Mouse (Mus musculus) heart, embryonic 16.5 days (tissue): ENCODE results near the gene E130114P18Rik. TPM values are rescaled to one million over a fixed set of nuclear protein-coding genes. Genes with fewer than 3 reads are reported as not detected.

Source experiments
- ATAC-seq: fragments of 200-750 bp; cut with Nextera tagmentation; replicated peaks from 2 replicates; pipeline ENCODE4 v1.8.0; 2017; ENCODE audit warnings: moderate number of reproducible peaks; ENCODE audit not compliant: insufficient read depth, low FRiP score; ENCODE audit errors: extremely low read depth
- H3K27ac ChIP-seq: fragments of 300-500 bp; sonication (generic); 2 replicates; pipeline ENCODE4 v1.5.1; 2014; ENCODE audit warnings: mild to moderate bottlenecking, low read length, control low read depth, moderate library complexity
- H3K27me3 ChIP-seq: fragments of 300-500 bp; sonication (generic); 2 replicates; pipeline ENCODE4 v1.6.1; 2014; ENCODE audit warnings: low read length, mixed read lengths; ENCODE audit not compliant: control insufficient read depth, insufficient read depth
- H3K36me3 ChIP-seq: fragments of 300-500 bp; sonication (generic); 2 replicates; pipeline ENCODE4 v1.6.1; 2014; ENCODE audit not compliant: control insufficient read depth, insufficient read depth
- H3K4me1 ChIP-seq: fragments of 300-500 bp; sonication (generic); 2 replicates; pipeline ENCODE4 v1.6.1; 2014; ENCODE audit warnings: low read length, mixed read lengths; ENCODE audit not compliant: control insufficient read depth, insufficient read depth
- H3K4me2 ChIP-seq: fragments of 300-500 bp; sonication (generic); 2 replicates; pipeline ENCODE4 v1.6.1; 2014; ENCODE audit warnings: low read depth, mild to moderate bottlenecking, control low read depth, low read length
- H3K4me3 ChIP-seq: fragments of 300-500 bp; sonication (generic); 2 replicates; pipeline ENCODE4 v1.5.1; 2014; ENCODE audit warnings: mild to moderate bottlenecking, control low read depth, low read length
- H3K9ac ChIP-seq: fragments of 300-500 bp; sonication (generic); 2 replicates; pipeline ENCODE4 v1.6.1; 2014; ENCODE audit warnings: low read length, control low read depth
- H3K9me3 ChIP-seq: fragments of 300-500 bp; sonication (generic); replicated peaks from 2 replicates; pipeline ENCODE4 v1.6.1; 2016; ENCODE audit warnings: low read length; ENCODE audit not compliant: control insufficient read depth
- WGBS: fragments of 180-500 bp; shearing (Covaris S2); extraction: QIAGEN DNeasy Blood & Tissue Kit; methylation state at CpG from one replicate; pipeline ENCODE4 v1.1.7; 2014; 5-methylcytosine and 5-hydroxymethylcytosine counted together
- polyA plus RNA-seq: library from polyadenylated mRNA; unstranded; fragments of >200 nt; fragmentation: Nextera tagmentation; extraction: Ambion mirVana; gene quantifications from 2 replicates; pipeline ENCODE4 v1.2.1, GENCODE M21; 2015

Gene E130114P18Rik
- polyA plus RNA-seq, 1 experiment from 2014 or later = 0.75 TPM

DNA sequence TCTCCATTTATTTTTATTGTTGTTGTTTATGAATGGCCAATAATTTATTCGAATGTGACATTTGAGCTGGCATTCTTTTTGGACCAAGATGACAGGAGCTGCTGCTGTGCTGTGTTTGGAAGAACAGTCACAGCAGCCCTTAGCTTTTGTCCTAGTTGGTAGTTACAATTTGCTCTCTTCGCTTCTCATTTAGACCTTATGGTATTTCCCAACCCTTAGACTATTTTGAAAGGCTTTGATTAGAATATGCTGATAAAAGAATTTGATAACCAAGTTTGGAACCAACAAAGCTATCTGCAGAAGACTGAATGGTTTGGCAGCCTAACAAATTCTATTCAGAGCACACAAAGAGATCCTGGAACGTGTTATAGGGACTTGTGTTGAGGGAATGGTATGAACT, 40.6 kb upstream of the E130114P18Rik start:
- Histone ChIP-seq H3K9me3 (no peaks in the 10 kb centered on the region), H3K27ac (peak overlapping the region; percentile 85), H3K36me3 (no peaks in the 10 kb centered on the region), H3K27me3 (no peaks in the 10 kb centered on the region), H3K4me3 (no peak overlapping the region), H3K4me1 (peaks cover 48% of the 10 kb centered on the region), H3K9ac (no peak overlapping the region), H3K4me2 (peak overlapping the region; percentile 15; the same call in 1 of the 2 replicates)
- ATAC-seq = no peak
- WGBS = 59% methylated on average over 3 of the region's 3 CpGs

DNA sequence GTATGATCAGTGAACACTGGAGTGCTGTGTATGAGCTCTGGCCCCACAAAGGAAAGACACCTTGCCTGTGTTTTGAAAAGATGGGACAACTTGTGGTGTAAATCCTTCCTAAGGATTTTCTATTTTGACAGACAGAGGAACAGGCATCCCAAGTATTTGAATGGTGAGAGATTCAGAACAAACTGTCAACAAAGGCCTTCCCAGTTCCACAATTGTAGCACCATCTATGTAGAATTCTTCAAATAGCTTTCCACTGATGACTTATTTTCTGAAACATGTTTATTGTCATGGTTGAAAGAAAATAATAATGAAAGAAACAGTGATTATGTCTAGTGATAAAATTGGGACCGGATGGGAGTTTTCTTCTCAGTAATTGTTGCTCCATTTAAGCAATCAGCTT, 39.9 kb upstream of the E130114P18Rik start:
- Histone ChIP-seq H3K36me3 (no peaks in the 10 kb centered on the region), H3K4me2 (no peak overlapping the region), H3K9me3 (no peaks in the 10 kb centered on the region), H3K4me1 (peaks cover 50% of the 10 kb centered on the region), H3K27ac (peak overlapping the region; percentile 85), H3K27me3 (no peaks in the 10 kb centered on the region), H3K4me3 (no peak overlapping the region), H3K9ac (no peak overlapping the region; the same call in 1 of the 2 replicates)
- 67% methylated on average over 1 of the region's 1 CpGs for WGBS
- ATAC-seq = no peak

DNA sequence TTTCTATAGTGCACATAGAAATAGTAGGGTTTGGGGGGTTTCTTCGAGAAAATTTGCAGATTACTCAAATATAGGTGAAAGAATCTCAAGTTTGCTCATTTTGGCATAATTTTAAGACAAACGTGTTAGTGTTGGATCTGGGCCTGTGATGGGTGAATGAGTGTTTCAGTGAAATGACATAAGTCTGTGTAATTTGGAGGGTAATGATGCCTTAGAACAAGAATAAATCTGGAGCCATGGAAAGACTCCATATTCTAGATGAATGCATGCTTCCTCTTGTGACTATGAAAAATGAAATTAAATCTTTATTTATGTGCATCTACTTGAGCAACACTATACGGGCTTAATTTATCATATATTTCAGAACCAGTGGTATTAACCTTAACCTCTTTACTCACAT, 38.9 kb upstream of the E130114P18Rik start:
- no peaks in the 10 kb centered on the region for H3K36me3 ChIP-seq
- H3K4me2 ChIP-seq = no peak overlapping the region
- no peak for ATAC-seq
- no peaks in the 10 kb centered on the region for H3K9me3 ChIP-seq
- no peak overlapping the region for H3K4me3 ChIP-seq
- H3K9ac ChIP-seq = no peak overlapping the region
- WGBS = 88% methylated on average over 3 of the region's 3 CpGs
- H3K27ac ChIP-seq = no peak overlapping the region
- no peaks in the 10 kb centered on the region for H3K27me3 ChIP-seq
- H3K4me1 ChIP-seq = peaks cover 50% of the 10 kb centered on the region

DNA sequence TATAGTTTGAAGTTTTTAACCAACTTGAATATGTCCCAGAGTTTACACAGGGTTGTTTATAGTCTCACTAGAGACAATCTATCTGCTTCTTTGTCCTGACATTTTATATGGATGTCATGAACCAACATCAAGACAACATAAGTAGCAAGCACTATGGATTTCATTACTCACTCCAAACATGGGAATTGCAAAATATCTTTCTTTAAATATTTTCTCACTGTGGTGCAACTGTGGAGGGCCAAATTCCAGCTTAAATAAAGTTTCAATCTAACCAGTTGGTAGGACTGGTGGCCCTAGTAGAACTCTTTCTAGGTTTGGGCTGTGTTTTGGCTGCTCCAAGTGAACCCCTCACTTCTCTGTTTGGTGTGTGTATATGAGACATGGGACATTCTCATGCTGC, 38.1 kb upstream of the E130114P18Rik start:
- peaks cover 50% of the 10 kb centered on the region for H3K4me1 ChIP-seq
- no peak overlapping the region for H3K4me3 ChIP-seq
- no peak overlapping the region for H3K9ac ChIP-seq
- ATAC-seq = no peak
- no peak overlapping the region for H3K4me2 ChIP-seq
- no peaks in the 10 kb centered on the region for H3K36me3 ChIP-seq
- H3K27me3 ChIP-seq = no peaks in the 10 kb centered on the region
- no peak overlapping the region for H3K27ac ChIP-seq
- no peaks in the 10 kb centered on the region for H3K9me3 ChIP-seq

DNA sequence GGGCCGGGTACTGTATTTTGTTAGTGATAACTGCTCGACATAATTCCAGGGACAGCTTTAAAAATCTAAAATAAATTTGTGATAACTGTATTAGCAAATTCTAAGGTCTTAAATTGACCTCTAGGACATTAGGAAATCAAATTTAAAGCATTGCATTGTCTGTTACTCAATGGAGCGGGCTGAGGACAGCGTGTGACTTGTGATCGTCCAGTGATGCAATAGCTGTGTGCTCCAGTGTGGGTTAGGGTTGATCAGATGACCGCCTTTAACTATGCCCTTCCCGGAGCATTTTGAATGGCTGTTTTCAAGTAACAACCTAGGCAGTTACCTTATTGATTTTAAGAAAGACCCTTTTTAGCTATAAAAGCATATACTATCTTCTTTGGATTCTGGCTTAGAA, 36.6 kb upstream of the E130114P18Rik start:
- Histone ChIP-seq H3K27me3 (no peaks in the 10 kb centered on the region), H3K4me2 (peak overlapping the region; percentile 40; the same call in 1 of the 2 replicates), H3K4me3 (no peak overlapping the region), H3K36me3 (no peaks in the 10 kb centered on the region), H3K27ac (peak overlapping the region; percentile 84), H3K4me1 (peaks cover 56% of the 10 kb centered on the region), H3K9ac (no peak overlapping the region), H3K9me3 (no peaks in the 10 kb centered on the region)
- WGBS = 72% methylated on average over 7 of the region's 7 CpGs
- ATAC-seq = no peak

DNA sequence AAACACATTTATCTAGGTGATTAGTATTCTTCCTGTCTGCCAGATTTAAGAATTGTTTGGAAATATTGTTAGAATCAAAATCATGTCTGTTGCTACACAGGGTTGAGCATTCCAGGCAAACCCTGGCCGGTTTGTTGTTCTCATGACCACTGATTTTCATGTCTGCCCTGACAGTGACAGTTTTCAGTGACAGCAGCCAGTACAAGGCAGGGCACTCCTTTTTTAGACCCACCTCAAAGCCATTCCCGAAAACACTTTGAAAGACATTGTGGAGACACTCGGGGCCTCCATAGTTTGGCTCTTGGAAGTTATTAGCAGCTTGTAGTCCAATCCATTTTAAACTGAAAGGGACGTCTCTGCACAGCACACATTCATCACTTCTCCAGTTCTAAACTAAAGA, 36.1 kb upstream of the E130114P18Rik start:
- H3K27ac ChIP-seq = peak overlapping the region; percentile 84
- H3K9me3 ChIP-seq = no peaks in the 10 kb centered on the region
- no peaks in the 10 kb centered on the region for H3K27me3 ChIP-seq
- peaks cover 56% of the 10 kb centered on the region for H3K4me1 ChIP-seq
- no peak overlapping the region for H3K4me3 ChIP-seq
- H3K36me3 ChIP-seq = no peaks in the 10 kb centered on the region
- H3K9ac ChIP-seq = no peak overlapping the region
- ATAC-seq = peak; percentile 32; the same call in 1 of the 2 replicates
- 26% methylated on average over 4 of the region's 4 CpGs for WGBS
- H3K4me2 ChIP-seq = peak overlapping the region; percentile 40; the same call in 1 of the 2 replicates

DNA sequence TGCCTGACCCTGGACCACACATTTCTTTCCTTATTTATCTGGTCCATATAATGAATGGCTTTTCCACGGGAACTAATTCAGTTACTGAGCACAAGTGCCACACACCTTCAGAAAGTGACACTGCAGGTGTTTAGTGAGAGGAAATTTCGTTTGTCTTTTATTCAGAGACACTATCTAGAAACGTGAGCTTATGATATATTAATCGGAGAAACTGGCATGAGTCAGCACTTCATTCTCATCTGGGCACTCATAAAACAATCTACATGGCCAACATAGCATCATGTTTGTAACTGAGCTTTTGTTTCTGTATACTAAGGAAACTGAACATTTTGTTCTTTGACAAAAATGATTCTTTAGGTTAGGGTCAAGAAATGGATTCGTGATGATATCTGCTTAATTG, 35.2 kb upstream of the E130114P18Rik start:
- 0 out of 2 replicates have a peak overlapping the region, but pooled peaks have one; percentile 4 for H3K27ac ChIP-seq

DNA sequence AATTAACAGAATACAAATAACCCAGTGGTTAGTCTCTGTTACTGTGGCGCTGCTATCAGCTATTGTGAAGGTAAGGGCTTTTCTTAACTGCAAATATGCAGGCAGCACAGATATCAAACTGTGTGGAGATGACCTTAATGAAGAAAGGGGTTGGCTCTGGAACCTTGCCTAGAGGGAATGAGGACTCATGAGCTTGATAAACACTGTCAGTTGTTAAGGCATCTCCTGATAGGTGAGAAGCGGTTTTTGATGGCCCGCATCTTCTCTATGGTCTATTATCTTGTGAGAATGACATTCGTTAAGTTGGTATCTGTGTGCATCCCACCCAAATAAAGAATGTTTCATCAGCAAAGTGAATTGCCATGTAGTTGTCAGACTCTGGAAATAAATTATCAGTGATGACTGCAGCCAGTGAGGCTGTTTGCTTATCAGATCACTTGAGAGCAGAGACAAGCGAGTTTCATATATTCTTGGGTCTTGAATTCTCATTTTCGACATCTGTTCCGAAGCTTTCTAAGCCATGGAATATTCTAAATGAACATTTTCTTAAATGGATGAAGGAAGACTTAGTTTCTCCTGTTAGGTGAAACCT, 32.6 kb upstream of the E130114P18Rik start:
- 58% methylated on average over 7 of the region's 7 CpGs for WGBS
- Histone ChIP-seq H3K36me3 (no peaks in the 10 kb centered on the region), H3K27me3 (no peaks in the 10 kb centered on the region), H3K27ac (peak overlapping the region; percentile 58), H3K4me2 (no peak overlapping the region), H3K4me3 (no peak overlapping the region), H3K9me3 (no peaks in the 10 kb centered on the region), H3K4me1 (peaks cover 42% of the 10 kb centered on the region), H3K9ac (no peak overlapping the region)
- no peak for ATAC-seq

More for the DNA sequence above, 35.2 kb upstream of the E130114P18Rik start:
- no peak overlapping the region for H3K4me3 ChIP-seq
- H3K9me3 ChIP-seq = no peaks in the 10 kb centered on the region
- ATAC-seq = no peak
- no peak overlapping the region for H3K9ac ChIP-seq
- 69% methylated on average over 5 of the region's 5 CpGs for WGBS
- peaks cover 46% of the 10 kb centered on the region for H3K4me1 ChIP-seq
- no peaks in the 10 kb centered on the region for H3K36me3 ChIP-seq
- H3K27me3 ChIP-seq = no peaks in the 10 kb centered on the region
- no peak overlapping the region for H3K4me2 ChIP-seq

DNA sequence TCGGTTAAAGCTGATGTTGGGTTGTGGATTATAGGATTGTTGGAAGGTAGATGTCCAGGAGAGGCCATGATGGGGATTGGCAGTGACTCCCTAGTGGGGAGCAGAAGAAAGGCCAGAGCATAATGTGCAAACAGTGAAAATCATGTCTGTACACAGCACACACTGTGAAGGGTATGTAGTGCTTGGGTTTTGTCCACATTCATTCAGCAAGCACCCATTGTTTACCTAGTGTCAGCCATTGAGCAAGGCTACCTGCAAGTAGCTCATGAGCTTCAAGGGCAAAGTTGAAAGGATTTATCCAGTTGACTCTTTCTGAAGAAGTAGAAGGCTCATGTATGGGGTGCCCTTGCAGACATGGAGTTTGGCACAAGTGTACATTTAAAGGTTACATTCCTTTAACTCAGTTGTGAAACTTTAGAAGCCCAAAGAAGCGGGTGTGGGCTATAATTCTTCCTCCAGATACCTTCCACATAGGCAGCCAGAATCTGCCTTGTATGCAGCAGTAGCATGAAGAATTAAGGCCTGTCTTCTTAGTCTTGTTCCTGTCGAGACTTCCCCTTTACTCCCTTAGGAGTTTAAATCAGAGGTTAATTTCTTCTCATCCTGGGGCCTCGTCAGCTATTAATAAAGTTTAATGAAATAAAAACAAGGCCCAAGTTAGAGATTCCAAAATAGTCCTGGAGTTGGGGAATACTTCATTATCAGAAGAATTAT, 31.9 kb upstream of the E130114P18Rik start:
- Histone ChIP-seq H3K36me3 (no peaks in the 10 kb centered on the region), H3K4me1 (peaks cover 39% of the 10 kb centered on the region), H3K27ac (peak overlapping the region; percentile 58), H3K4me2 (no peak overlapping the region), H3K27me3 (no peaks in the 10 kb centered on the region), H3K4me3 (no peak overlapping the region), H3K9me3 (no peaks in the 10 kb centered on the region), H3K9ac (no peak overlapping the region)
- ATAC-seq = no peak
- WGBS = 71% methylated on average over 4 of the region's 4 CpGs
